Mouse (Mus musculus) MEL (cell line): ENCODE measurements around the gene Rnf130. TPM values are rescaled to one million over a fixed set of nuclear protein-coding genes. Genes with fewer than 3 reads are reported as not detected.

Experiments
- DNase-seq: peaks from one replicate; pipeline ENCODE4 v3.0.0; 2011; ENCODE audit warnings: low read depth, low spot score
- H3K27ac ChIP-seq: 2 replicates; pipeline ENCODE4 v1.5.1; 2012; ENCODE audit warnings: low read depth, mild to moderate bottlenecking, control low read depth, low read length, moderate library complexity; ENCODE audit not compliant: control insufficient read depth
- H3K27me3 ChIP-seq, 2 experiments: fragments of 150-350 bp in 1 of 2; sonication (generic) in 1 of 2; 2 replicates each; pipeline ENCODE4 v1.6.1; 2012; ENCODE audit warnings: low read length in 2 of 2, mild to moderate bottlenecking in 2 of 2, improper control_type of control experiment in 1 of 2, moderate library complexity in 1 of 2; ENCODE audit not compliant: insufficient read depth in 2 of 2, control insufficient read depth in 1 of 2
- H3K36me3 ChIP-seq, 2 experiments: 2 replicates each; pipeline ENCODE4 v1.6.1; 2012 to 2014; ENCODE audit warnings: low read length in 2 of 2, improper control_type of control experiment in 1 of 2, inconsistent platforms in 1 of 2, mild to moderate bottlenecking in 1 of 2; ENCODE audit not compliant: insufficient read depth in 2 of 2, control insufficient read depth in 1 of 2
- H3K4me1 ChIP-seq, 2 experiments: fragments of 150-350 bp in 1 of 2; sonication (generic) in 1 of 2; 2 replicates each; pipeline ENCODE4 v1.6.1; 2012; ENCODE audit warnings: low read length in 2 of 2, improper control_type of control experiment in 1 of 2, mild to moderate bottlenecking in 1 of 2; ENCODE audit not compliant: insufficient read depth in 2 of 2, control insufficient read depth in 1 of 2
- H3K4me3 ChIP-seq, 2 experiments: fragments of 150-350 bp in 1 of 2; sonication (generic) in 1 of 2; 2 replicates each; pipeline ENCODE4 v1.5.1; 2012; ENCODE audit warnings: low read depth in 2 of 2, low read length in 2 of 2, mild to moderate bottlenecking in 2 of 2, moderate library complexity in 2 of 2, control low read depth in 1 of 2, improper control_type of control experiment in 1 of 2; ENCODE audit not compliant: control insufficient read depth in 1 of 2, insufficient read depth in 1 of 2
- H3K79me2 ChIP-seq: 2 replicates; pipeline ENCODE4 v1.6.1; 2012; ENCODE audit warnings: mild to moderate bottlenecking, low read length, moderate library complexity; ENCODE audit not compliant: control insufficient read depth, poor library complexity, insufficient read depth
- H3K9ac ChIP-seq: 2 replicates; pipeline ENCODE4 v1.6.1; 2012; ENCODE audit warnings: low read depth, mild to moderate bottlenecking, control low read depth, low read length, moderate library complexity; ENCODE audit not compliant: control insufficient read depth, poor library complexity, severe bottlenecking
- H3K9me3 ChIP-seq: fragments of 150-350 bp; sonication (generic); replicated peaks from 2 replicates; pipeline ENCODE4 v1.6.1; 2012; ENCODE audit warnings: mild to moderate bottlenecking, low read length, improper control_type of control experiment, moderate library complexity; ENCODE audit not compliant: insufficient read depth
- BHLHE40 ChIP-seq: IDR thresholded peaks from 2 replicates; pipeline ENCODE4 v1.6.1; 2012; ENCODE audit warnings: low read depth, mild to moderate bottlenecking, inconsistent platforms, low read length, improper control_type of control experiment, borderline replicate concordance
- CHD1 ChIP-seq: IDR thresholded peaks from 2 replicates; pipeline ENCODE4 v1.6.1; 2012; ENCODE audit warnings: low read depth, mild to moderate bottlenecking, inconsistent platforms, low read length, improper control_type of control experiment
- CHD2 ChIP-seq: IDR thresholded peaks from 2 replicates; pipeline ENCODE4 v1.6.1; 2011; ENCODE audit warnings: low read length, improper control_type of control experiment
- CTCF ChIP-seq, 3 experiments: IDR thresholded peaks in 2 of 3; conservative IDR thresholded peaks in 1 of 3; 2 replicates each; pipeline ENCODE4 v1.5.1; 2011 to 2012; ENCODE audit warnings: low read length in 3 of 3, low read depth in 2 of 3, mild to moderate bottlenecking in 2 of 3, improper control_type of control experiment in 1 of 3, inconsistent platforms in 1 of 3, mixed read lengths in 1 of 3, moderate library complexity in 1 of 3; ENCODE audit not compliant: control insufficient read depth in 1 of 3, insufficient read depth in 1 of 3, poor library complexity in 1 of 3, severe bottlenecking in 1 of 3
- ELF1 ChIP-seq: IDR thresholded peaks from 2 replicates; pipeline ENCODE4 v1.6.1; 2014; ENCODE audit warnings: low read depth, mild to moderate bottlenecking, inconsistent platforms, low read length, improper control_type of control experiment, moderate library complexity
- ETS1 ChIP-seq: IDR thresholded peaks from 2 replicates; pipeline ENCODE4 v1.6.1; 2012; ENCODE audit warnings: low read depth, mild to moderate bottlenecking, inconsistent platforms, low read length, improper control_type of control experiment, moderate library complexity
- GABPA ChIP-seq: IDR thresholded peaks from 2 replicates; pipeline ENCODE4 v1.6.1; 2012; ENCODE audit warnings: low read depth, mild to moderate bottlenecking, inconsistent platforms, low read length, improper control_type of control experiment, moderate library complexity
- JUND ChIP-seq: IDR thresholded peaks from 2 replicates; pipeline ENCODE4 v1.6.1; 2011; ENCODE audit warnings: low read depth, mild to moderate bottlenecking, improper control_type of control experiment, low read length
- MAFK ChIP-seq: IDR thresholded peaks from 2 replicates; pipeline ENCODE4 v1.6.1; 2011; ENCODE audit warnings: low read depth, mild to moderate bottlenecking, low read length, improper control_type of control experiment, borderline replicate concordance
- MAX ChIP-seq: IDR thresholded peaks from 2 replicates; pipeline ENCODE4 v1.6.1; 2011; ENCODE audit warnings: low read length, improper control_type of control experiment
- MAZ ChIP-seq: IDR thresholded peaks from 2 replicates; pipeline ENCODE4 v1.6.1; 2012; ENCODE audit warnings: low read depth, mild to moderate bottlenecking, inconsistent platforms, low read length, improper control_type of control experiment
- MEF2A ChIP-seq: IDR thresholded peaks from 2 replicates; pipeline ENCODE4 v1.6.1; 2014; ENCODE audit warnings: low read depth, mild to moderate bottlenecking, inconsistent platforms, low read length, improper control_type of control experiment; ENCODE audit not compliant: poor library complexity, insufficient replicate concordance, severe bottlenecking; ENCODE audit errors: extremely low read depth
- MXI1 ChIP-seq: IDR thresholded peaks from 2 replicates; pipeline ENCODE4 v1.6.1; 2011; ENCODE audit warnings: mild to moderate bottlenecking, low read depth, low read length, improper control_type of control experiment
- MYC ChIP-seq: IDR thresholded peaks from 2 replicates; pipeline ENCODE4 v1.6.1; 2011; ENCODE audit warnings: low read depth, mild to moderate bottlenecking, low read length, improper control_type of control experiment, moderate library complexity
- NRF1 ChIP-seq: IDR thresholded peaks from 2 replicates; pipeline ENCODE4 v1.6.1; 2014; ENCODE audit warnings: low read depth, mild to moderate bottlenecking, inconsistent platforms, low read length, improper control_type of control experiment, moderate library complexity; ENCODE audit not compliant: poor library complexity, insufficient read depth, severe bottlenecking
- POLR2A ChIP-seq, 2 experiments: IDR thresholded peaks; 2 replicates each; pipeline ENCODE4 v1.6.1; 2011 to 2012; ENCODE audit warnings: low read length in 2 of 2, mild to moderate bottlenecking in 2 of 2, control low read depth in 1 of 2, improper control_type of control experiment in 1 of 2, low read depth in 1 of 2, moderate library complexity in 1 of 2; ENCODE audit not compliant: control insufficient read depth in 1 of 2, insufficient read depth in 1 of 2, poor library complexity in 1 of 2
- POLR2AphosphoS2 ChIP-seq: IDR thresholded peaks from 2 replicates; pipeline ENCODE4 v1.6.1; 2011; ENCODE audit warnings: low read length, improper control_type of control experiment
- RAD21 ChIP-seq: IDR thresholded peaks from 2 replicates; pipeline ENCODE4 v1.6.1; 2011; ENCODE audit warnings: mild to moderate bottlenecking, low read depth, low read length, improper control_type of control experiment
- RCOR1 ChIP-seq: IDR thresholded peaks from 2 replicates; pipeline ENCODE4 v1.6.1; 2012; ENCODE audit warnings: low read depth, mild to moderate bottlenecking, inconsistent platforms, low read length, improper control_type of control experiment
- SIN3A ChIP-seq: IDR thresholded peaks from 2 replicates; pipeline ENCODE4 v1.6.1; 2012; ENCODE audit warnings: low read length, improper control_type of control experiment, inconsistent platforms
- SMC3 ChIP-seq: IDR thresholded peaks from 2 replicates; pipeline ENCODE4 v1.6.1; 2011; ENCODE audit warnings: low read depth, low read length, improper control_type of control experiment
- USF1 ChIP-seq: IDR thresholded peaks from 2 replicates; pipeline ENCODE4 v1.6.1; 2014; ENCODE audit warnings: low read depth, mild to moderate bottlenecking, inconsistent platforms, low read length, improper control_type of control experiment, moderate library complexity
- ZC3H11A ChIP-seq: IDR thresholded peaks from 2 replicates; pipeline ENCODE4 v1.6.1; 2012; ENCODE audit warnings: low read depth, mild to moderate bottlenecking, inconsistent platforms, low read length, improper control_type of control experiment
- ZNF384 ChIP-seq: IDR thresholded peaks from 2 replicates; pipeline ENCODE4 v1.6.1; 2012; ENCODE audit warnings: low read depth, mild to moderate bottlenecking, inconsistent platforms, low read length, improper control_type of control experiment
- polyA plus RNA-seq, 2 experiments: library from polyadenylated mRNA; stranded (reverse) in 1 of 2; unstranded in 1 of 2; fragments of >175 nt in 1 of 2; fragments of >200 nt in 1 of 2; gene quantifications; 2 replicates each; pipeline versions ENCODE4 v1.2.1 to v1.2.4; 2012; ENCODE audit warnings: low replicate concordance in 2 of 2, low read depth in 1 of 2; ENCODE audit not compliant: insufficient read length in 2 of 2, insufficient read depth in 1 of 2, missing spikeins in 1 of 2
- total RNA-seq: library from RNA; depleted of rRNA; stranded (reverse); fragments of 300-350 nt; gene quantifications from 2 replicates; pipeline ENCODE4 v1.2.3, GENCODE M21; 2012

The Rnf130 gene
- total and polyA plus RNA-seq, 3 experiments, result 59.5 to 507 (median 78.2) TPM

DNA sequence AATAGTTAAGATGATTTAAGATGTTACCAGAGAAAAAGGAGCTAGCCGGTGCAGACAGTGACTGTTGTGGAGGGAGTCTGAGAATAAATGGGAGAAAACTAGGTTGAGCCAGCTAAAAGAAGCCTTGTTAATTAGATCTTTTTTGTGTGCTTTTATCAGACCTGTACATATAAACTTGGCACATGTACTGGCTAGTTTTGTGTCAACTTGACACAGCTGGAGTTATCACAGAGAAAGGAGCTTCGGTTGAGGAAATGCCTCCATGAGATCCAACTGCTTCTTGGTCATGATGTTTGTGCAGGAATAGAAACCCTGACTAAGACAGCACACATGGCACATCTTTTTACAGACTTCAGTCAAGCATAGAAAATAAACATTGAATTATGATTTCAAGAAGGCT, 32.6 kb downstream of the Rnf130 start (continued):
- no peak for TF ChIP-seq POLR2A (IDR thresholded peaks at IDR 0.05; ENCODE audit: control insufficient read depth in 1 of 2, insufficient read depth in 1 of 2, low read depth in 1 of 2, low read length in 2 of 2, poor library complexity in 1 of 2)
- peak; percentile 60; the same call in 1 of the 2 replicates for TF ChIP-seq MXI1
- no peak; the same call in none of the 2 replicates for TF ChIP-seq MAX
- peak; percentile 51; the same call in 1 of the 2 replicates for TF ChIP-seq SIN3A
- no peak for TF ChIP-seq JUND
- no peak for TF ChIP-seq MAZ
- TF ChIP-seq CHD1, result no peak
- peak; percentile 43; the same call in 1 of the 2 replicates for TF ChIP-seq ETS1
- TF ChIP-seq POLR2AphosphoS2, result no peak
- TF ChIP-seq USF1, result no peak

DNA sequence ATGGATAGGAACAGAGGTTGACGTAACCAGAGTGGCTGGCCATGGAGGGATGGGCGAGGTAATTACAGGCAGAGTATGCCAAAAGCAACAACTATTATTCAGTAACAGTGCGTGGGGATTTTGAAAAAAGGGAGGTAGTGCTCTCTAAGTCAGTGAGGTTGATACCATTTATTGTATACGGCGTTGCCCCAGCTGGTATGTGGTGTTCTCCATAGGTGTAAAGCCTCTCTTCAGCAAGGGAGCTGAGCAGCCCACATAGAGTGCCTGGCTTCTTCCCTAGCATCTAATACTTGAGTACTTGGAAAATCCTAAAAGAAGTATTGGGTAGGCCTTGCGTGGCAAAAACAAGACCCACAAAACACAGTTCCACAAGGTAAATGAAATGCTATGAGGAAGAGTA, 33.1 kb downstream of the Rnf130 start:
- peaks cover 2 to 3% of the 10 kb centered on the region in 2 experiments; a peak in 2 of 4 replicates for H3K36me3 ChIP-seq
- H3K4me1 ChIP-seq, result peaks cover 0 to 6% of the 10 kb centered on the region in 2 experiments; a peak in 3 of 4 replicates
- no peak for DNase-seq
- H3K27me3 ChIP-seq, result no peaks in the 10 kb centered on the region
- H3K9me3 ChIP-seq, result no peaks in the 10 kb centered on the region
- H3K27ac ChIP-seq, result no peak overlapping the region
- no peak for TF ChIP-seq GABPA
- no peak for TF ChIP-seq MYC
- TF ChIP-seq RCOR1, result no peak
- no peak for TF ChIP-seq RAD21
- TF ChIP-seq CTCF (IDR thresholded peaks at IDR 0.05 in 2 of 3, conservative IDR thresholded peaks at IDR 0.05 in 1 of 3; ENCODE audit: control insufficient read depth in 1 of 3, insufficient read depth in 1 of 3, low read depth in 2 of 3, low read length in 3 of 3, poor library complexity in 1 of 3, severe bottlenecking in 1 of 3), result no peak
- no peak for TF ChIP-seq NRF1
- no peak for TF ChIP-seq SMC3
- TF ChIP-seq ZNF384, result no peak
- no peak for TF ChIP-seq USF1
- no peak for TF ChIP-seq POLR2AphosphoS2
- no peak for TF ChIP-seq MAFK
- TF ChIP-seq ZC3H11A, result no peak
- TF ChIP-seq ELF1, result no peak
- no peak for TF ChIP-seq MXI1
- no peak for TF ChIP-seq BHLHE40
- TF ChIP-seq JUND, result no peak
- no peak for TF ChIP-seq CHD2
- TF ChIP-seq MEF2A, result no peak
- no peak overlapping the region for H3K4me3 ChIP-seq
- peaks cover 1% of the 10 kb centered on the region; the same call in 1 of the 2 replicates for H3K79me2 ChIP-seq
- H3K9ac ChIP-seq, result no peak overlapping the region
